Mouse (Mus musculus): ENCODE data around the gene Hacd2.

DNA sequence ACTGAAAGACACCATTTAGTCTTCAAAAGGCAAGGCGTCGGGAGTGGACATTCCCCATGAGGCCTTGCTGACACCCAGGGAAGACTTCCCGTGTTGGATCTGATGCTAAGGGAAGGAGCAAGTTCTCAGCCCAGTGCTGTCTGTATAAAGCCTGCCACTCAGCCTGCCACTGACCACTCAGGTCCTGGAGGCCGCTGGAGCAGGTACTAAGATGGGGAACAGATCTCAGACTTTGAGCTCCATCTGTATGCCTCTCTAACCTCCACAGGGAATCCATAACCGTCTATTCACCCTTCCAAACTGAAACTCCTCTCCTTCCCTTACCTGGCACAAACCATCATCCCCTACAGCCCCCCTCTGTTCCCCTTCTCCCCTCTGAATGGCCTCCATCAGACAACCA lies 91.3 kb downstream of the Hacd2 start:
- TF ChIP-seq CTCF (IDR thresholded peaks at IDR 0.05; ENCODE audit: borderline replicate concordance, control insufficient read depth, extremely low read depth, insufficient read depth, low read length, poor library complexity) (no peak), POLR2A (IDR thresholded peaks at IDR 0.05; ENCODE audit: control insufficient read depth, extremely low read depth, insufficient read depth, low read length, poor library complexity) (no peak)

Data from thymus, adult 2 months (tissue).